Mouse (Mus musculus): ENCODE measurements around the gene Taf1. TPM values are rescaled to one million over a fixed set of nuclear protein-coding genes. Genes with fewer than 3 reads are reported as not detected.
A peak's percentile ranks its signal among the peaks of the same experiment; 100 is the strongest.

The Taf1 gene
- total RNA-seq, 1 experiment = 47.0 TPM

DNA sequence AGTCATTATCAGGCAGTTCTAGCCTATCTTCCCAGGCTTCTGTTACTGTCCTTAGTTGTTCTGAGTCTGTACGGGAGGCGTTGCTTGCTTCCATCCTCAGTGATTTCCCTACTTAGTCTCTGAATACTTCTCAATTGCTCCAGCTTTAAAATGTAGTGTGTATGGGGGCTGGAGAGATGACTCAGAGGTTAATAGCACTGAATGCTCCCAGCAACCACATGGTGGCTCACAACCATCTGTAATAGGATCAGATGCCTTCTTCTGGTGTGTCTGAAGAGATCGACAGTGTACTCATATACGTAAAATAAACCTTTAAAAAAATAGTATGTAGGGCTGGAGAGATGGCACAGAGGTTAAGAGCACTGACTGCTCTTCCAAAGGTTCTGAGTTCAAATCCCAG is 14.5 kb upstream of the Taf1 start:
- Histone ChIP-seq H3K36me3 (ENCODE audit: control insufficient read depth, insufficient read depth, low read length, poor library complexity, severe bottlenecking) (no peaks in the 10 kb centered on the region), H3K4me3 (ENCODE audit: insufficient read depth in 1 of 2, low read depth in 1 of 2, low read length in 2 of 2, poor library complexity in 1 of 2, severe bottlenecking in 1 of 2) (no peak overlapping the region), H3K9ac (ENCODE audit: insufficient read depth, low read depth, low read length, poor library complexity, severe bottlenecking) (no peak overlapping the region), H3K4me1 (ENCODE audit: control insufficient read depth in 2 of 2, insufficient read depth in 2 of 2, low read length in 2 of 2, poor library complexity in 1 of 2) (no peaks in the 10 kb centered on the region), H3K27ac (ENCODE audit: insufficient read depth, low read depth, low read length, poor library complexity, severe bottlenecking) (no peak overlapping the region), H3K9me3 (ENCODE audit: control insufficient read depth, insufficient read depth, low read depth, low read length) (no peaks in the 10 kb centered on the region)
- DNase-seq (ENCODE audit: low read depth, low spot score) = no peak
- TF ChIP-seq CHD2 (IDR thresholded peaks at IDR 0.05; ENCODE audit: low read depth, low read length) (no peak), ZNF384 (IDR thresholded peaks at IDR 0.05; ENCODE audit: low read depth, low read length) (no peak), MAFK (IDR thresholded peaks at IDR 0.05; ENCODE audit: insufficient read depth, low read depth, low read length) (no peak), HCFC1 (IDR thresholded peaks at IDR 0.05; ENCODE audit: borderline replicate concordance, insufficient read depth, low read length) (no peak), ZC3H11A (IDR thresholded peaks at IDR 0.05; ENCODE audit: borderline replicate concordance, low read depth, low read length) (no peak)
- in situ Hi-C loops (cut with MboI; ENCODE audit: low sequenced_read_pairs in 2 of 2, unreplicated experiment in 2 of 2) = loop anchor here in 1 of 2 experiments (25.0 kb wide), 1 partner anchor 431 kb away; the partner anchor contains the start of gene Slc7a3

- TF ChIP-seq CHD2 (IDR thresholded peaks at IDR 0.05; ENCODE audit: low read depth, low read length) (peak; percentile 78), HCFC1 (IDR thresholded peaks at IDR 0.05; ENCODE audit: borderline replicate concordance, insufficient read depth, low read length) (no peak)
- Histone ChIP-seq H3K9me3 (ENCODE audit: control insufficient read depth, insufficient read depth, low read depth, low read length) (no peaks in the 10 kb centered on the region), H3K9ac (ENCODE audit: insufficient read depth, low read depth, low read length, poor library complexity, severe bottlenecking) (peak overlapping the region; percentile 98), H3K4me1 (ENCODE audit: control insufficient read depth in 2 of 2, insufficient read depth in 2 of 2, low read length in 2 of 2, poor library complexity in 1 of 2) (no peaks in the 10 kb centered on the region), H3K27ac (ENCODE audit: insufficient read depth, low read depth, low read length, poor library complexity, severe bottlenecking) (peak overlapping the region; percentile 86), H3K4me3 (ENCODE audit: insufficient read depth in 1 of 2, low read depth in 1 of 2, low read length in 2 of 2, poor library complexity in 1 of 2, severe bottlenecking in 1 of 2) (peak overlapping the region; percentile 97 to 98), H3K36me3 (ENCODE audit: control insufficient read depth, insufficient read depth, low read length, poor library complexity, severe bottlenecking) (no peaks in the 10 kb centered on the region)
- DNase-seq (ENCODE audit: low read depth, low spot score) = peak; percentile 72
- in situ Hi-C loops (cut with MboI; ENCODE audit: low sequenced_read_pairs in 2 of 2, unreplicated experiment in 2 of 2) = loop anchor here in 1 of 2 experiments (25.0 kb wide), 1 partner anchor 435 kb away; the partner anchor contains the start of gene Slc7a3
Observed at GRCm38 (mm10) chrX:101522027-101522426, 10.5 kb upstream of the Taf1 start.

- no peak for TF ChIP-seq HCFC1 (IDR thresholded peaks at IDR 0.05; ENCODE audit: borderline replicate concordance, insufficient read depth, low read length)
- TF ChIP-seq ZNF384 (IDR thresholded peaks at IDR 0.05; ENCODE audit: low read depth, low read length) = no peak
- no peak for TF ChIP-seq CHD2 (IDR thresholded peaks at IDR 0.05; ENCODE audit: low read depth, low read length)
- TF ChIP-seq ZC3H11A (IDR thresholded peaks at IDR 0.05; ENCODE audit: borderline replicate concordance, low read depth, low read length) = no peak
- TF ChIP-seq MAFK (IDR thresholded peaks at IDR 0.05; ENCODE audit: insufficient read depth, low read depth, low read length) = no peak
- peak overlapping the region; percentile 93; the same call in 1 of the 2 replicates for H3K9ac ChIP-seq (ENCODE audit: insufficient read depth, low read depth, low read length, poor library complexity, severe bottlenecking)
- peak; percentile 52 for DNase-seq (ENCODE audit: low read depth, low spot score)
- H3K27ac ChIP-seq (ENCODE audit: insufficient read depth, low read depth, low read length, poor library complexity, severe bottlenecking) = no peak overlapping the region; the same call in 1 of the 2 replicates
- in situ Hi-C loops (cut with MboI; ENCODE audit: low sequenced_read_pairs in 2 of 2, unreplicated experiment in 2 of 2) = no loop called here
- H3K4me3 ChIP-seq (ENCODE audit: insufficient read depth in 1 of 2, low read depth in 1 of 2, low read length in 2 of 2, poor library complexity in 1 of 2, severe bottlenecking in 1 of 2) = peak overlapping the region; percentile 78 to 88
- H3K9me3 ChIP-seq (ENCODE audit: control insufficient read depth, insufficient read depth, low read depth, low read length) = no peaks in the 10 kb centered on the region
- no peaks in the 10 kb centered on the region for H3K36me3 ChIP-seq (ENCODE audit: control insufficient read depth, insufficient read depth, low read length, poor library complexity, severe bottlenecking)
- H3K4me1 ChIP-seq (ENCODE audit: control insufficient read depth in 2 of 2, insufficient read depth in 2 of 2, low read length in 2 of 2, poor library complexity in 1 of 2) = no peaks in the 10 kb centered on the region
Observed at GRCm38 (mm10) chrX:101527356-101527755, 5.2 kb upstream of the Taf1 start.

DNA sequence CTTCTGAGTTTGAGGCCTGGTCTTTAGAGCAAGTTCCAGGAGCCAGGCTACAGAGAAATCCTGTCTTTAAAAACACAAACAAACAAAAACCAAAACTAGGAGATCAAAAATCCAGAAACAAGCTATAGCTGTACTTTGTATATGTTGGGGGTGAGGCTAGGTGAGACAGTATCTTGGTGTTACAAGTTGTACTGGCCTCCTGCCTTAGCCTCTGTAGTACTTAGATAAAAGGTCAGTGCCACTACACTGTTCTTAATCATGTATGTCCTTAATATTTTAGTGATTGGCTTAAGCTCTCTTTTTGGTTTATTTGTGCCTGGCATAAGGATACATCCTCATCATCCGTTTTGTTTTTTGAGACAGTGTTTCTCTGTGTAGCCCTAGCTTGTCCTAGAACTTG is 52.9 kb downstream of the Taf1 start:
- H3K4me1 ChIP-seq (ENCODE audit: control insufficient read depth in 2 of 2, insufficient read depth in 2 of 2, low read length in 2 of 2, poor library complexity in 1 of 2) = no peaks in the 10 kb centered on the region
- DNase-seq (ENCODE audit: low read depth, low spot score) = no peak
- H3K27ac ChIP-seq (ENCODE audit: insufficient read depth, low read depth, low read length, poor library complexity, severe bottlenecking) = no peak overlapping the region
- in situ Hi-C loops (cut with MboI; ENCODE audit: low sequenced_read_pairs in 2 of 2, unreplicated experiment in 2 of 2) = no loop called here
- no peaks in the 10 kb centered on the region for H3K9me3 ChIP-seq (ENCODE audit: control insufficient read depth, insufficient read depth, low read depth, low read length)
- TF ChIP-seq MAFK (IDR thresholded peaks at IDR 0.05; ENCODE audit: insufficient read depth, low read depth, low read length) = no peak
- TF ChIP-seq ZC3H11A (IDR thresholded peaks at IDR 0.05; ENCODE audit: borderline replicate concordance, low read depth, low read length) = no peak
- no peak for TF ChIP-seq CHD2 (IDR thresholded peaks at IDR 0.05; ENCODE audit: low read depth, low read length)
- no peak for TF ChIP-seq ZNF384 (IDR thresholded peaks at IDR 0.05; ENCODE audit: low read depth, low read length)
- TF ChIP-seq HCFC1 (IDR thresholded peaks at IDR 0.05; ENCODE audit: borderline replicate concordance, insufficient read depth, low read length) = no peak
- no peaks in the 10 kb centered on the region; the same call in 1 of the 2 replicates for H3K36me3 ChIP-seq (ENCODE audit: control insufficient read depth, insufficient read depth, low read length, poor library complexity, severe bottlenecking)
- no peak overlapping the region for H3K9ac ChIP-seq (ENCODE audit: insufficient read depth, low read depth, low read length, poor library complexity, severe bottlenecking)
- H3K4me3 ChIP-seq (ENCODE audit: insufficient read depth in 1 of 2, low read depth in 1 of 2, low read length in 2 of 2, poor library complexity in 1 of 2, severe bottlenecking in 1 of 2) = no peak overlapping the region

- Histone ChIP-seq H3K9ac (ENCODE audit: insufficient read depth, low read depth, low read length, poor library complexity, severe bottlenecking) (no peak overlapping the region), H3K36me3 (ENCODE audit: control insufficient read depth, insufficient read depth, low read length, poor library complexity, severe bottlenecking) (no peaks in the 10 kb centered on the region), H3K4me3 (ENCODE audit: insufficient read depth in 1 of 2, low read depth in 1 of 2, low read length in 2 of 2, poor library complexity in 1 of 2, severe bottlenecking in 1 of 2) (no peak overlapping the region), H3K9me3 (ENCODE audit: control insufficient read depth, insufficient read depth, low read depth, low read length) (no peaks in the 10 kb centered on the region), H3K4me1 (ENCODE audit: control insufficient read depth in 2 of 2, insufficient read depth in 2 of 2, low read length in 2 of 2, poor library complexity in 1 of 2) (no peaks in the 10 kb centered on the region), H3K27ac (ENCODE audit: insufficient read depth, low read depth, low read length, poor library complexity, severe bottlenecking) (no peak overlapping the region)
- DNase-seq (ENCODE audit: low read depth, low spot score) = no peak
- no peak for TF ChIP-seq MAFK (IDR thresholded peaks at IDR 0.05; ENCODE audit: insufficient read depth, low read depth, low read length)
- no peak for TF ChIP-seq ZC3H11A (IDR thresholded peaks at IDR 0.05; ENCODE audit: borderline replicate concordance, low read depth, low read length)
- no peak for TF ChIP-seq HCFC1 (IDR thresholded peaks at IDR 0.05; ENCODE audit: borderline replicate concordance, insufficient read depth, low read length)
- TF ChIP-seq ZNF384 (IDR thresholded peaks at IDR 0.05; ENCODE audit: low read depth, low read length) = no peak
- TF ChIP-seq CHD2 (IDR thresholded peaks at IDR 0.05; ENCODE audit: low read depth, low read length) = no peak
- in situ Hi-C loops (cut with MboI; ENCODE audit: low sequenced_read_pairs in 2 of 2, unreplicated experiment in 2 of 2) = no loop called here
Observed at GRCm38 (mm10) chrX:101616183-101616582, 83.6 kb downstream of the Taf1 start.

Data from ES-E14 (cell line).